Mouse (Mus musculus): ENCODE measurements around the gene Tlcd2.

- TF ChIP-seq EP300 (IDR thresholded peaks at IDR 0.05) (no peak), CTCF (IDR thresholded peaks at IDR 0.05) (no peak)
Measured at GRCm38 (mm10) chr11:75452081-75452480, 9.4 kb upstream of the Tlcd2 start.
